Mouse (Mus musculus) c-Kit-positive CD71-positive TER-119-positive erythroid progenitor cells, embryonic 14.5 days (primary cell): ENCODE measurements around the gene Hsd3b2.
"Not testable (repeated sequence)": the region's sequence is repeated elsewhere in the genome, so short reads cannot be mapped to it uniquely, and the experiment has no call there.

Experiments
- DNase-seq: peaks from one replicate; pipeline ENCODE4 v3.0.0-alpha.2; 2013; ENCODE audit warnings: low spot score

The Hsd3b2 gene

DNA sequence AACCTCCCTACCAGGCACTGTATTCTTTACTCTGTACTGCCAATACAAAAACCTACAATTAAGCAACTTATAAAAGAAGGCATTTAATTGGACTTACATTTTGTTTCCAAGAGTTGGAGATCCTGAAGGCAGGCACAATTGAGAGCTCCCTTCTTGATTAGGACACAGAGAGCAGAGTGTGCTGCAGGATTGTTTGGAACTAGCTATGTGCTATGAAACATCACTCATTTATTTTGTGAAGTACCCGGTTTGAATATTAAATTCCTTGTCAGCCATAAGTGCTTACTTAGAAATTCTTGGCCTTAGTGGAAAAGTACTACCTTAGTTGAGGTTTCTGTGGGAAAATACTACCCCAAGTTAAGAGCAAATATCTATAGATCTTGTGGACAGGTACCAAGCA, at the start of gene Hsd3b2:
TSS of gene Hsd3b2 (minus strand) at position 168 of the 400 bp plus-strand sequence.
- DNase-seq = no peak

- no peak for DNase-seq
These were observed 39.8 kb upstream of the Hsd3b2 start for GRCm38 (mm10) chr3:98764155-98764554.

- no peak for DNase-seq
These were observed 32.5 kb upstream of the Hsd3b2 start for GRCm38 (mm10) chr3:98756836-98757235.

GRCm38 (mm10) chr3:98752171-98752570, 27.8 kb upstream of the Hsd3b2 start:
- DNase-seq = no peak

- not testable (repeated sequence) for DNase-seq
These were observed 16.7 kb upstream of the Hsd3b2 start for GRCm38 (mm10) chr3:98741043-98741442.

DNA sequence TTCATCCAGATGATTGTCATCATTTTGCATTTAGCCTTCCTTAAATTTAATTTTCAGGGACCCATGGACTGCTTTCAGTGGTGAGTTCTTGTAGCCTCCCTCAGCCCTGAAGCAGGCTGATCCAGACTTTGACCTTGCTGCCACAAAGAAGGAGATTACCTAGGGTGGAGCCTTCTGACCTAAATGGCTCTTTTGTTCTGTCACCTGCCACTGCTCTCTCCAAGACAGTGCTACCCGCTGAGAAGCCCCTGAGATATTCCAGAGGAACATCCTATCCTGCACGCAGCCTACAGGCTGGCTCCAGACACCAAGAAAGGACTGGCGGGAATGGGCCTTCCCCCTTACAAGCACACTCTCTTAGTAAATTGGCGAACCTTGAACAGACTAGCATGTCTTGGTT, 10.0 kb upstream of the Hsd3b2 start:
- DNase-seq = no peak

DNA sequence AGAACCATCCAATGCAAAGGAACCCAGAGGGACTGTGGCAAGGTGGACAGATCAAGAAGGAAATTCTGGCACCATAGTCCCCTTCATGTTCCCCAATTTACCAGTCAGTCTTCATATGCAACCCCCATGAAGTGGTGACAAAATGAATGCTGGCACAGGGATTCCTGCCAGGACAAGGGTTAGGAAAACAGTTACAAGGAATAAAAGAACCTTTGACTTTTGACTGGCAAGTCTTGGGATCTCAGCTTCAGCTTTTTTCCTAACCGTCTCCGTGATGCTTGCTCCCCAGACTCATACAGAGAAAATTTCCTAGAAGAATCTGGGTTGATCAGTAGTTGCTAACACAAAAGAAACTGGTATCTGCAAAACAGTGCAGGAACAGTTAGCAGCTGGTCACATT, 9.4 kb upstream of the Hsd3b2 start:
- DNase-seq = no peak

- no peak for DNase-seq
These were observed 1.9 kb upstream of the Hsd3b2 start for GRCm38 (mm10) chr3:98726281-98726680.

- no peak for DNase-seq
These were observed 3.6 kb downstream of the Hsd3b2 start for GRCm38 (mm10) chr3:98720740-98721139.

DNA sequence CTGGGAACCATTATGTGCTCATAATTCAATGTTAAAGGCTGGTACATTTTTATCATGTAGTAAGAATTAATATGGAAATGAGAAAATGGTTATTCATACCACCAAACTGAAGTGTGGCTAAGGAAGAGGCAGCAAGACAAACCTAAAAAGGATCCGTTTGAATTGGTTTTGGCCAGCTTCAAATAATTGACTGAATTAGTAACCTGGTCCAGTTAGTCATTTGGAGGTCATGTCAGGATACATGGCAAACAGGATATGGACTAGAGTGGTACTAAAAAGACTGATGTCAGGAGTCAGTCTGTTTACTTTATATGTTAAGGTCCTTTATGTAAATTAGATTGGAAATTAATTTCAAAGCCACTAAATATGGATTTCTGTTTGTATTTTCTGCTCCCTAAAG, 41.9 kb downstream of the Hsd3b2 start:
- DNase-seq = no peak

- DNase-seq = no peak
These were observed 43.6 kb downstream of the Hsd3b2 start for GRCm38 (mm10) chr3:98680786-98681185.
